Mouse (Mus musculus): ENCODE results near the gene Nr4a3. TPM values are rescaled to one million over a fixed set of nuclear protein-coding genes. Genes with fewer than 3 reads are reported as not detected.

Gene Nr4a3
- polyA plus RNA-seq, 1 experiment from 2014 or later = 0.43 TPM

- Histone ChIP-seq H3K27ac (peak overlapping the region; percentile 96), H3K4me3 (peak overlapping the region; percentile 64), H3K4me1 (peaks cover 35% of the 10 kb centered on the region), H3K9me3 (no peaks in the 10 kb centered on the region), H3K4me2 (replicated peaks) (peak overlapping the region; percentile 99), H3K9ac (peak overlapping the region; percentile 76), H3K36me3 (no peaks in the 10 kb centered on the region), H3K27me3 (peaks cover 15% of the 10 kb centered on the region)
- ATAC-seq (ENCODE audit: insufficient number of reproducible peaks, insufficient read depth, low FRiP score, low TSS enrichment) = peak; percentile 93
- under 1% methylated on average over 102 of the region's 105 CpGs for whole genome bisulfite sequencing
Measured at GRCm38 (mm10) chr4:48042786-48043701, 1.9 kb upstream of the Nr4a3 start.

GRCm38 (mm10) chr4:48044141-48044490 lies 837 bp upstream of the Nr4a3 start:
- peaks cover 40% of the 10 kb centered on the region for H3K4me1 ChIP-seq
- H3K27me3 ChIP-seq = peaks cover 26% of the 10 kb centered on the region
- ATAC-seq (ENCODE audit: insufficient number of reproducible peaks, insufficient read depth, low FRiP score, low TSS enrichment) = no peak
- H3K4me3 ChIP-seq = peak overlapping the region; percentile 64
- H3K36me3 ChIP-seq = no peaks in the 10 kb centered on the region
- WGBS = under 1% methylated on average over 11 of the region's 11 CpGs
- H3K4me2 ChIP-seq (replicated peaks) = peak overlapping the region; percentile 99
- H3K9me3 ChIP-seq = no peaks in the 10 kb centered on the region
- peak overlapping the region; percentile 56; the same call in 1 of the 2 replicates for H3K9ac ChIP-seq
- H3K27ac ChIP-seq = peak overlapping the region; percentile 63; the same call in 1 of the 2 replicates

- H3K27me3 ChIP-seq = peaks cover 37% of the 10 kb centered on the region
- WGBS = under 1% methylated on average over 42 of the region's 42 CpGs
- ATAC-seq (ENCODE audit: insufficient number of reproducible peaks, insufficient read depth, low FRiP score, low TSS enrichment) = no peak
- peak overlapping the region; percentile 56 for H3K9ac ChIP-seq
- H3K4me1 ChIP-seq = peaks cover 40% of the 10 kb centered on the region
- H3K9me3 ChIP-seq = no peaks in the 10 kb centered on the region
- H3K27ac ChIP-seq = no peak overlapping the region
- H3K4me2 ChIP-seq (replicated peaks) = peak overlapping the region; percentile 99
- no peaks in the 10 kb centered on the region for H3K36me3 ChIP-seq
- peak overlapping the region; percentile 64 for H3K4me3 ChIP-seq
Measured at GRCm38 (mm10) chr4:48045281-48045720, 348 bp downstream of the Nr4a3 start.

GRCm38 (mm10) chr4:48045721-48046460 lies 938 bp downstream of the Nr4a3 start:
- peak overlapping the region; percentile 99 for H3K4me2 ChIP-seq (replicated peaks)
- H3K4me3 ChIP-seq = peak overlapping the region; percentile 64
- H3K27ac ChIP-seq = no peak overlapping the region
- under 1% methylated on average over 39 of the region's 39 CpGs for WGBS
- H3K36me3 ChIP-seq = no peaks in the 10 kb centered on the region
- peaks cover 40% of the 10 kb centered on the region for H3K4me1 ChIP-seq
- H3K27me3 ChIP-seq = peaks cover 43% of the 10 kb centered on the region
- no peaks in the 10 kb centered on the region for H3K9me3 ChIP-seq
- ATAC-seq (ENCODE audit: insufficient number of reproducible peaks, insufficient read depth, low FRiP score, low TSS enrichment) = no peak
- H3K9ac ChIP-seq = peak overlapping the region; percentile 56

GRCm38 (mm10) chr4:48046461-48046901 lies 1.5 kb downstream of the Nr4a3 start:
- H3K4me2 ChIP-seq (replicated peaks) = peak overlapping the region; percentile 99
- H3K9me3 ChIP-seq = no peaks in the 10 kb centered on the region
- H3K4me1 ChIP-seq = peaks cover 41% of the 10 kb centered on the region
- peak overlapping the region; percentile 56; the same call in 1 of the 2 replicates for H3K9ac ChIP-seq
- ATAC-seq (ENCODE audit: insufficient number of reproducible peaks, insufficient read depth, low FRiP score, low TSS enrichment) = no peak
- WGBS = under 1% methylated on average over 20 of the region's 20 CpGs
- no peak overlapping the region for H3K27ac ChIP-seq
- H3K36me3 ChIP-seq = no peaks in the 10 kb centered on the region
- H3K27me3 ChIP-seq = peaks cover 49% of the 10 kb centered on the region
- peak overlapping the region; percentile 64 for H3K4me3 ChIP-seq

GRCm38 (mm10) chr4:48047136-48047765 lies 2.3 kb downstream of the Nr4a3 start:
- H3K27ac ChIP-seq = no peak overlapping the region

GRCm38 (mm10) chr4:48047766-48048371 lies 2.9 kb downstream of the Nr4a3 start:
- no peak overlapping the region for H3K27ac ChIP-seq
- WGBS = under 1% methylated on average over 30 of the region's 30 CpGs
- no peak overlapping the region for H3K9ac ChIP-seq

More at GRCm38 (mm10) chr4:48047136-48047765, 2.3 kb downstream of the Nr4a3 start:
- peak overlapping the region; percentile 44 for H3K9ac ChIP-seq
- no peak for ATAC-seq (ENCODE audit: insufficient number of reproducible peaks, insufficient read depth, low FRiP score, low TSS enrichment)
- peaks cover 43% of the 10 kb centered on the region for H3K4me1 ChIP-seq
- under 1% methylated on average over 33 of the region's 33 CpGs for WGBS
- H3K4me2 ChIP-seq (replicated peaks) = peak overlapping the region; percentile 99
- H3K36me3 ChIP-seq = no peaks in the 10 kb centered on the region
- H3K4me3 ChIP-seq = peak overlapping the region; percentile 64
- no peaks in the 10 kb centered on the region for H3K9me3 ChIP-seq
- peaks cover 57% of the 10 kb centered on the region for H3K27me3 ChIP-seq

GRCm38 (mm10) chr4:48048456-48049315 lies 3.7 kb downstream of the Nr4a3 start:
- no peaks in the 10 kb centered on the region for H3K36me3 ChIP-seq
- no peak overlapping the region for H3K9ac ChIP-seq
- no peaks in the 10 kb centered on the region for H3K9me3 ChIP-seq
- no peak overlapping the region for H3K27ac ChIP-seq
- H3K4me2 ChIP-seq (replicated peaks) = peak overlapping the region; percentile 99
- peaks cover 43% of the 10 kb centered on the region for H3K4me1 ChIP-seq
- H3K4me3 ChIP-seq = peak overlapping the region; percentile 19; the same call in 1 of the 2 replicates
- whole genome bisulfite sequencing = 1% methylated on average over 34 of the region's 35 CpGs
- H3K27me3 ChIP-seq = peaks cover 70% of the 10 kb centered on the region
- no peak for ATAC-seq (ENCODE audit: insufficient number of reproducible peaks, insufficient read depth, low FRiP score, low TSS enrichment)

More at GRCm38 (mm10) chr4:48047766-48048371, 2.9 kb downstream of the Nr4a3 start:
- peak overlapping the region; percentile 99 for H3K4me2 ChIP-seq (replicated peaks)
- no peak for ATAC-seq (ENCODE audit: insufficient number of reproducible peaks, insufficient read depth, low FRiP score, low TSS enrichment)
- peaks cover 63% of the 10 kb centered on the region for H3K27me3 ChIP-seq
- no peaks in the 10 kb centered on the region for H3K36me3 ChIP-seq
- H3K9me3 ChIP-seq = no peaks in the 10 kb centered on the region
- H3K4me3 ChIP-seq = peak overlapping the region; percentile 64
- H3K4me1 ChIP-seq = peaks cover 43% of the 10 kb centered on the region

- Histone ChIP-seq H3K4me1 (peaks cover 35% of the 10 kb centered on the region), H3K4me3 (no peak overlapping the region), H3K9ac (no peak overlapping the region), H3K9me3 (no peaks in the 10 kb centered on the region), H3K36me3 (no peaks in the 10 kb centered on the region), H3K4me2 (replicated peaks) (no peak overlapping the region), H3K27me3 (peaks cover 78% of the 10 kb centered on the region), H3K27ac (no peak overlapping the region)
- no peak for ATAC-seq (ENCODE audit: insufficient number of reproducible peaks, insufficient read depth, low FRiP score, low TSS enrichment)
- 51% methylated on average over 3 of the region's 3 CpGs for WGBS
Measured at GRCm38 (mm10) chr4:48050020-48050419, 5.1 kb downstream of the Nr4a3 start.

GRCm38 (mm10) chr4:48050442-48050841 lies 5.5 kb downstream of the Nr4a3 start:
- H3K4me3 ChIP-seq = no peak overlapping the region
- no peak overlapping the region for H3K9ac ChIP-seq
- H3K27me3 ChIP-seq = peaks cover 75% of the 10 kb centered on the region
- no peak for ATAC-seq (ENCODE audit: insufficient number of reproducible peaks, insufficient read depth, low FRiP score, low TSS enrichment)
- no peaks in the 10 kb centered on the region for H3K36me3 ChIP-seq
- no peak overlapping the region for H3K4me2 ChIP-seq (replicated peaks)
- 35% methylated on average over 5 of the region's 5 CpGs for WGBS
- H3K27ac ChIP-seq = no peak overlapping the region
- peaks cover 35% of the 10 kb centered on the region for H3K4me1 ChIP-seq
- no peaks in the 10 kb centered on the region for H3K9me3 ChIP-seq
